Mouse (Mus musculus): ENCODE results near the gene Tmod1.

The Tmod1 gene

GRCm38 (mm10) chr4:46069851-46070482, 31.2 kb downstream of the Tmod1 start:
- no peak for TF ChIP-seq GATA4 (IDR thresholded peaks at IDR 0.05; ENCODE audit: insufficient replicate concordance, low read length)

- no peak for TF ChIP-seq GATA4 (IDR thresholded peaks at IDR 0.05; ENCODE audit: insufficient replicate concordance, low read length)
These were observed 33.9 kb downstream of the Tmod1 start for GRCm38 (mm10) chr4:46072631-46073030.

GRCm38 (mm10) chr4:46073736-46074135, 35.0 kb downstream of the Tmod1 start:
- TF ChIP-seq GATA4 (IDR thresholded peaks at IDR 0.05; ENCODE audit: insufficient replicate concordance, low read length), result no peak

- TF ChIP-seq GATA4 (IDR thresholded peaks at IDR 0.05; ENCODE audit: insufficient replicate concordance, low read length), result no peak
These were observed 36.9 kb downstream of the Tmod1 start for GRCm38 (mm10) chr4:46075664-46076063.

- TF ChIP-seq GATA4 (IDR thresholded peaks at IDR 0.05; ENCODE audit: insufficient replicate concordance, low read length), result no peak
These were observed 38.2 kb downstream of the Tmod1 start for GRCm38 (mm10) chr4:46076892-46077291.

- no peak for TF ChIP-seq GATA4 (IDR thresholded peaks at IDR 0.05; ENCODE audit: insufficient replicate concordance, low read length)
These were observed 41.5 kb downstream of the Tmod1 start for GRCm38 (mm10) chr4:46080261-46080660.

- no peak for TF ChIP-seq GATA4 (IDR thresholded peaks at IDR 0.05; ENCODE audit: insufficient replicate concordance, low read length)
These were observed 43.8 kb downstream of the Tmod1 start for GRCm38 (mm10) chr4:46082555-46082954.

- no peak for TF ChIP-seq GATA4 (IDR thresholded peaks at IDR 0.05; ENCODE audit: insufficient replicate concordance, low read length)
These were observed 45.9 kb downstream of the Tmod1 start for GRCm38 (mm10) chr4:46084416-46085172.

- TF ChIP-seq GATA4 (IDR thresholded peaks at IDR 0.05; ENCODE audit: insufficient replicate concordance, low read length), result no peak
These were observed 46.6 kb downstream of the Tmod1 start for GRCm38 (mm10) chr4:46085223-46085811.

GRCm38 (mm10) chr4:46086718-46087426, 48.1 kb downstream of the Tmod1 start:
- TF ChIP-seq GATA4 (IDR thresholded peaks at IDR 0.05; ENCODE audit: insufficient replicate concordance, low read length), result no peak

GRCm38 (mm10) chr4:46087427-46087771, 48.7 kb downstream of the Tmod1 start:
- TF ChIP-seq GATA4 (IDR thresholded peaks at IDR 0.05; ENCODE audit: insufficient replicate concordance, low read length), result no peak

- no peak for TF ChIP-seq GATA4 (IDR thresholded peaks at IDR 0.05; ENCODE audit: insufficient replicate concordance, low read length)
These were observed 49.1 kb downstream of the Tmod1 start for GRCm38 (mm10) chr4:46087852-46088251.

GRCm38 (mm10) chr4:46089524-46090125, 50.9 kb downstream of the Tmod1 start:
- TF ChIP-seq GATA4 (IDR thresholded peaks at IDR 0.05; ENCODE audit: insufficient replicate concordance, low read length), result no peak

GRCm38 (mm10) chr4:46092429-46093076, 53.8 kb downstream of the Tmod1 start:
- no peak for TF ChIP-seq GATA4 (IDR thresholded peaks at IDR 0.05; ENCODE audit: insufficient replicate concordance, low read length)

Measured in liver, adult (tissue).